Mouse (Mus musculus): ENCODE results near the gene Cacul1. TPM values are rescaled to one million over a fixed set of nuclear protein-coding genes. Genes with fewer than 3 reads are reported as not detected.

The Cacul1 gene
- polyA plus RNA-seq, 1 experiment from 2014 or later: 52.9 TPM

DNA sequence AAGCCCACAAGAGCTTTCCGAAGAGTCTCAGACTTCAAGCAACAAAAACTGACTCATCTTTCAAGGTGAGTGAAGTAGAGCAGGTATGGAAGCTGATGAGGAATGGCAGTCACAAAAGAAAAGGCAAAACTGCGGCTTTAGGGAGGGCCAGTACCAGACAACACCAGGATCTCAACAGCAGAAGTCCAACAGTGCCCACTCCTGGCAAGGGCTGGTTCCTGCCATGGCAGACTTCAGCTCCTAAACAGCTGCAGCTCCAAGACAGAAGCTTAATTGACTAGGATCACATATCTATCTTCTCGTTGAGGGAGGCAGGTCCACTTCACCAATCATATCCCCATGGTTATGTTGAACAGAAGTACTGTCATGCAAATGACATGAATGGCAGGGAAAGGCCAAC lies 67.4 kb downstream of the Cacul1 start:
- Histone ChIP-seq H3K79me2 (ENCODE audit: inconsistent target) (no peaks in the 10 kb centered on the region), H3K27ac (no peak overlapping the region), H3K36me3 (ENCODE audit: inconsistent target) (no peaks in the 10 kb centered on the region), H3K4me3 (ENCODE audit: inconsistent target) (no peak overlapping the region)
- WGBS (ENCODE audit: missing documents): 69% methylated on average over 3 of the region's 3 CpGs

DNA sequence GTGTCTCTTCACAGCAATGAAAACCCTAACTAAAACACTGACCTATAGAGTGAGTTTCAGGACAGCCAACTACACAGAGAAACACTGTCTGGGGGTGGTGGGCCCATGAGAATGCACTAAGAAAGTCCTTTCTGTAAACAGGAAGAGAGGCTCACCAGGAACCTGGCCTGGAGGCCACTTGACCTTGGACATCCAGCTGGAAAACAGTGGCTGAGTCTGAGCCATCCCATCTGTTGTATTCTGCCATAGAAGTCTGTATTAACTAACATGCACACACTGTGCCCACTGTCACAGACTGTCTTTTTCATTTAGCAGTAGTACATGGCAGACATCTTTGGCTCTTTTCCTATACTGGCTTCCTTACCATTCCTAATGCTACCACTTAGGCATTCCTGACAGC lies 80.6 kb downstream of the Cacul1 start:
- Histone ChIP-seq H3K79me2 (ENCODE audit: inconsistent target) (no peaks in the 10 kb centered on the region), H3K4me3 (ENCODE audit: inconsistent target) (no peak overlapping the region), H3K36me3 (ENCODE audit: inconsistent target) (no peaks in the 10 kb centered on the region), H3K27ac (no peak overlapping the region)

DNA sequence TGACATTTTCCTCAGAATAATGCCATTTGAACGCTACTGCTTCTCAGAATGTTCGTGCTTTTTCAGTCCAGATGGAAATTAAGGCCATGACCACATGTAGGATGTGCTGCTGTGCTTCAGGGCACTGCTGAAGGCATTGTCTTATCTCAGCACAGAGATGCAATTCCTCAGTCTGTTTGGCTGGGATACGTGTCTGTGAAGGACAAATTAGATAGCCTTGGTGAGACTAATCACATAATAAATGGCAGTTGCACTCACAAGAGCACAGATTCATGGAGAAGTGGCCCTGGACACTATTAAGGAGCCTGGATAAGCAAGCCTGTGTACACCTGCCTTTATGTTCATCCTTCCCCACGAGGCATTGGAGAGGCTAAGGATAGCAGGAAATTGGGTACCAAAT lies 83.7 kb downstream of the Cacul1 start:
- no peaks in the 10 kb centered on the region for H3K79me2 ChIP-seq (ENCODE audit: inconsistent target)
- H3K4me3 ChIP-seq (ENCODE audit: inconsistent target): no peak overlapping the region
- H3K27ac ChIP-seq: no peak overlapping the region
- 88% methylated on average over 4 of the region's 4 CpGs for WGBS (ENCODE audit: missing documents)
- H3K36me3 ChIP-seq (ENCODE audit: inconsistent target): no peaks in the 10 kb centered on the region

DNA sequence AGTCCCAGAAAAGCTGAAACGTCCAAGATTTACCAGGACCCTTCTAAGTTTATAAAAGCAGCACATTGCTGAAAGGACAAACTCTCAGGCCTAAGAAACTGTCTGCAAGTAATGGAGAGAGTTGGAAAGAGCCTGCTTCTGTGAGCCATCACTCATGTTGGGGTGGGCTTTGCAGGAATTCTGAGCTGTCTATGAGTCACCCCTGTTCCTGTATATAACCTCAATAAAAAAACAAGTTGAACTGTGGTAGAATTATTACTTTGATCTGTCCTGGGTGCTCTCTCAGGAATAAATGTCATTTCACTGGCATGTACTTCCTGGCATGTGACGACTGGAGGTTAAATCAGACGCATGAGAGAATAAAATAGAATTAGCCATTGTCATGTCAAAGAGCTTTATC lies 85.1 kb downstream of the Cacul1 start:
- no peaks in the 10 kb centered on the region for H3K79me2 ChIP-seq (ENCODE audit: inconsistent target)
- no peaks in the 10 kb centered on the region for H3K36me3 ChIP-seq (ENCODE audit: inconsistent target)
- WGBS (ENCODE audit: missing documents): 74% methylated on average over 3 of the region's 3 CpGs
- no peak overlapping the region for H3K27ac ChIP-seq
- H3K4me3 ChIP-seq (ENCODE audit: inconsistent target): no peak overlapping the region

DNA sequence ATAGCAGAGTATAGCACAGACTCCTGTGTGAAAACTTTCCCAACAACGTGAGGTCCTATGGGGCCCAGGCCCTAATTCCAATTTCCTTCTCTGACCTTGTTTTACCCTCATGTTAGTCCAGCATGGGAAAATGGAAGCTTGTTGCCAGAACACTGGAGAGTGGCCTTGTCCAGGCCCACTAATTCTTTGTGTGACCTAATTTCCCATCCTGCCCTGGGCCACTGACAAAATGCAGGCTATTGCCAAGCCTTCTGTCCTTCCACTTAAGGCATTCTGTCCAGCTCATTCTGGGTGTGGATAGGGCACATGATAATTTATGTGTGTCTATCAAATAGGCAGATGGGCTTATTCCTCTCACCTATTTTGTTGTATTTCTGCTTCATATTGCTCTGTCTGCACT lies 91.3 kb downstream of the Cacul1 start:
- WGBS (ENCODE audit: missing documents): 88% methylated on average over 1 of the region's 1 CpGs
- no peaks in the 10 kb centered on the region for H3K36me3 ChIP-seq (ENCODE audit: inconsistent target)
- H3K4me3 ChIP-seq (ENCODE audit: inconsistent target): no peak overlapping the region
- H3K79me2 ChIP-seq (ENCODE audit: inconsistent target): no peaks in the 10 kb centered on the region
- H3K27ac ChIP-seq: no peak overlapping the region

- Histone ChIP-seq H3K27ac (no peak overlapping the region), H3K36me3 (ENCODE audit: inconsistent target) (no peaks in the 10 kb centered on the region), H3K79me2 (ENCODE audit: inconsistent target) (no peaks in the 10 kb centered on the region), H3K4me3 (ENCODE audit: inconsistent target) (no peak overlapping the region)
These were observed 95.6 kb downstream of the Cacul1 start for GRCm38 (mm10) chr19:60485261-60485660.

DNA sequence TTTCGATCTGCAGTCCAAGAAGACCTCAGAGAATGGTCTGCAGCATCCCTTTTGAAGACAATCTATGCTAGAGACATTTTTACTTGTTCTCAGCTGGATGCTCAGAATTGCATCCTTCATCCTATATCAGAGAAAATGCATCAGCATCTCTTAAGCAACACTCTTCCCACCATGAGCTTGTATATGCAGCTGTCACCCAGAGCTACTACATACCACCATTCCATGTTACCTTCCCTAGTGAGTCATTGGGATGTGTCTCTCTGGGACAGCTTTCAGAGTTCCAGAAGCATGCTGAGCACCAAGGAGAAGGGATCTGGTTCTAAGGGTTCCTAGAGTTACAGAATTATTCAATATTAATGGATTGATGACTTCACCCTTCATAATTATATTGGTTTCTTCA lies 102.0 kb downstream of the Cacul1 start:
- WGBS (ENCODE audit: missing documents): 27% methylated on average over 1 of the region's 1 CpGs

GRCm38 (mm10) chr19:60477788-60478187 lies 103.0 kb downstream of the Cacul1 start:
- no peaks in the 10 kb centered on the region for H3K36me3 ChIP-seq (ENCODE audit: inconsistent target)
- no peak overlapping the region for H3K4me3 ChIP-seq (ENCODE audit: inconsistent target)
- 9% methylated on average over 2 of the region's 2 CpGs for WGBS (ENCODE audit: missing documents)
- no peak overlapping the region for H3K27ac ChIP-seq
- no peaks in the 10 kb centered on the region for H3K79me2 ChIP-seq (ENCODE audit: inconsistent target)

More for the DNA sequence above, 102.0 kb downstream of the Cacul1 start:
- Histone ChIP-seq H3K4me3 (ENCODE audit: inconsistent target) (no peak overlapping the region), H3K36me3 (ENCODE audit: inconsistent target) (no peaks in the 10 kb centered on the region), H3K27ac (no peak overlapping the region), H3K79me2 (ENCODE audit: inconsistent target) (no peaks in the 10 kb centered on the region)

Other genes with a start within 250 kb of the Cacul1 start
- not detected in 3 replicates for gene Prlhr, start 112.7 kb downstream of the Cacul1 start, polyA plus RNA-seq (2018)
- 0.25 to 8.6 TPM (median 0.67 TPM) in 3 replicates for gene Nanos1, start 175.0 kb upstream of the Cacul1 start, polyA plus RNA-seq (2018)
- 151 to 321 TPM (median 247 TPM) in 3 replicates for gene Eif3a, start 209.6 kb upstream of the Cacul1 start, polyA plus RNA-seq (2018)
- 32.6 to 59.1 TPM (median 48.3 TPM) in 3 replicates for gene Fam45a, start 230.6 kb upstream of the Cacul1 start, polyA plus RNA-seq (2018)